Mouse (Mus musculus) liver, adult 2 months (tissue): ENCODE measurements around the gene Gls2. TPM values are rescaled to one million over a fixed set of nuclear protein-coding genes. Genes with fewer than 3 reads are reported as not detected.

ENCODE experiments used
- DNase-seq: peaks from one replicate; pipeline ENCODE4 v3.0.0-alpha.2; 2011; ENCODE audit warnings: low read depth, low spot score; ENCODE audit errors: extremely low read depth
- H3K27ac ChIP-seq: fragments of 200-500 bp; replicated peaks from 2 replicates; pipeline ENCODE4 v1.5.1; 2012; ENCODE audit warnings: low read depth, mild to moderate bottlenecking, control low read depth, inconsistent platforms, low read length; ENCODE audit not compliant: insufficient read depth
- H3K27me3 ChIP-seq: fragments of 200-500 bp; 2 replicates; pipeline ENCODE4 v1.6.1; 2012; ENCODE audit warnings: mild to moderate bottlenecking, moderate library complexity, low read length, inconsistent platforms; ENCODE audit not compliant: control insufficient read depth, insufficient read depth
- H3K36me3 ChIP-seq: fragments of 200-500 bp; 2 replicates; pipeline ENCODE4 v1.6.1; 2012; ENCODE audit warnings: low read length, inconsistent platforms; ENCODE audit not compliant: control insufficient read depth, insufficient read depth
- H3K4me1 ChIP-seq: fragments of 200-500 bp; 2 replicates; pipeline ENCODE4 v1.6.1; 2011; ENCODE audit warnings: low read length; ENCODE audit not compliant: control insufficient read depth, insufficient read depth
- H3K4me3 ChIP-seq: fragments of 200-500 bp; 2 replicates; pipeline ENCODE4 v1.5.1; 2011; ENCODE audit warnings: low read depth, mild to moderate bottlenecking, control low read depth, low read length, moderate library complexity; ENCODE audit not compliant: insufficient read depth
- H3K79me2 ChIP-seq: fragments of 200-500 bp; 2 replicates; pipeline ENCODE4 v1.6.1; 2012; ENCODE audit warnings: inconsistent platforms, mild to moderate bottlenecking, low read length, moderate library complexity; ENCODE audit not compliant: control insufficient read depth, insufficient read depth
- H3K9ac ChIP-seq: fragments of 200-500 bp; 2 replicates; pipeline ENCODE4 v1.6.1; 2012; ENCODE audit warnings: low read depth, mild to moderate bottlenecking, control low read depth, inconsistent platforms, low read length
- CTCF ChIP-seq: fragments of 200-500 bp; IDR thresholded peaks from 2 replicates; pipeline ENCODE4 v1.5.1; 2011; ENCODE audit warnings: low read depth, low read length, control low read depth
- POLR2A ChIP-seq: fragments of 200-500 bp; IDR thresholded peaks from 2 replicates; pipeline ENCODE4 v1.6.1; 2011; ENCODE audit warnings: low read length, control low read depth; ENCODE audit not compliant: insufficient read depth; ENCODE audit errors: extremely low read depth
- WGBS: fragments of 180-500 bp; shearing (Covaris S2); methylation state at CpG from one replicate; pipeline ENCODE4 v1.1.7; 2018; 5-methylcytosine and 5-hydroxymethylcytosine counted together
- polyA plus RNA-seq: library from polyadenylated mRNA; depleted of rRNA; stranded (reverse); fragments of >200 nt; gene quantifications from 2 replicates; pipeline ENCODE4 v1.2.3, GENCODE M21; 2012
- total RNA-seq: library from RNA; depleted of rRNA; stranded (reverse); fragments of >200 nt; gene quantifications from 2 replicates; pipeline ENCODE4 v1.2.3, GENCODE M21; 2014

Gene Gls2
- total and polyA plus RNA-seq, 2 experiments: 485 to 1,667 TPM

DNA sequence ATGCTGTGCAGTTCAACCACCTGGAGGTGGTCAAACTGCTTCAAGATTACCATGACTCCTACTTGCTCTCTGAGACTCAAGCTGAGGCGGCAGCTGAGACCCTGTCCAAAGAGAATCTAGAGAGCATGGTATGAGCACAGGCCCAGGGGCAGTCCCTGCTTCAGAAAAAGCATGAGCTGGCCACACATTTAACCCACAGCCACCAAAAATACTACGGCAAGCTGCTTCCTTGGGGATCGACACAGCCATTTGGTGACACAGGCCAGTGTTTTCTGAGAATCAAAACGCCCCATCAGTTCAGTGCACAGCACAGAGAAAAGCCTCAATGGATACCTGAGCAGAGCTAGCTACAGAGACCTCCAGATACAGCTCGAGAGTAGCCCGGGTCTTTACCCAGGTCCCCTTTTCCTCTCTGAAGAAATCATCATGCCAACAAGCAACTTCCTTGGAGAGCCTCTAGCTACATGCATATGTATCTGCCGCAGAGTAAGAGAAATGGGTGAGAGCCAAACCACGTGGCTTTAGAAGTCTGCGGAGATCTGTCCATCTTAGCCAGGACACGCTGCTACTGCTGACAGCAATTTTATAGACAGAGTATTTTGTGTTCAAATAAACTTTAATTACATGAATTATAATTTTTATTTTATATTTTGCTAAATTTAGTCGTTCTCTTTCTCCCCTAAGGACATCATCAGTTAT is 15.2 kb downstream of the Gls2 start:
- TF ChIP-seq CTCF (no peak), POLR2A (no peak)
- 74% methylated on average over 11 of the region's 11 CpGs for WGBS

DNA sequence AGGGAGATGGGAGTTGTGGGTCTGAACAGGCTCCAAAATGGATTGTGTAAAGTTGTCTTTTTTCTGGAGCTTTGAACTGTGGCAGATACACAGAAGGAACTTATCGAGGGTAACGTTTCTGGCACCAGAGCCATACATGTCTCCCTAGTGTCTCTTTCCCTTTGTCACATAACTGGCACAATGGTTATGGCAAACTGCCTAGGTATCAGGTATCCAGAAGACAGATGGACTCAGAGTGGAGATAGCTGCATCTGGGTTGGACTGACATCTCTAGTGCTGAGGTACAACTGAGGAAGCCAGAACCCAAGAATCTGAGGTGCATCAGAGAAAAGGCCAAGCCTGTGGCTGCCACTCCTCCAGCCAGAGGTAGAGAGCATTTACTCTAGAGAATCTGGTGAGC is 15.9 kb downstream of the Gls2 start:
- DNase-seq: peak; percentile 68
- Histone ChIP-seq H3K27me3 (no peaks in the 10 kb centered on the region), H3K4me3 (peak overlapping the region; percentile 14), H3K27ac (peak overlapping the region; percentile 89), H3K79me2 (no peaks in the 10 kb centered on the region), H3K36me3 (peaks cover 38% of the 10 kb centered on the region), H3K4me1 (peaks cover 13% of the 10 kb centered on the region), H3K9ac (peak overlapping the region; percentile 79)
- TF ChIP-seq CTCF (no peak), POLR2A (no peak)
- 26% methylated on average over 2 of the region's 2 CpGs for WGBS

More for the DNA sequence above, 15.2 kb downstream of the Gls2 start:
- H3K27ac ChIP-seq: peak overlapping the region; percentile 33
- peak; percentile 50 for DNase-seq
- H3K79me2 ChIP-seq: no peaks in the 10 kb centered on the region
- peak overlapping the region; percentile 16 for H3K9ac ChIP-seq
- H3K4me1 ChIP-seq: peaks cover 19% of the 10 kb centered on the region
- H3K36me3 ChIP-seq: peaks cover 38% of the 10 kb centered on the region
- H3K4me3 ChIP-seq: no peak overlapping the region
- H3K27me3 ChIP-seq: no peaks in the 10 kb centered on the region

DNA sequence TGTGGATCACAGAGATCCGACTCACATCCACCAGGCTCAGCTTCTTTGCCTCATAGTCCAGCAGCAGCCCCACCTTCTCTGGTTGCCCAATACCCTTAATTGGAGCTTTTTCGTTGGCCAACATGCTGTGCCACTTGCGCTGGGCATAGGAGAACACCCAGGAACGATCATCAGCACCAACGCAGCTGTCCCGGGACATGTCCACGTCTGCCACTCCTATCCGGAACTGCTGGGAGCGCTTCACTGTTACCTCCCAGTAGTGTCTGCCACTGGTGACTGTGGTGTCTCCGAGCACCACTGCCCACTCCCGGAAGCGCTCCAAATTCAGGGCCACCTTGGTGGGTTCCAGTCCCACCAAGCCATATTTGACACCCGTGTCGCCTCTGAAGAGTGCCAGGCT is 16.7 kb downstream of the Gls2 start:
- TF ChIP-seq POLR2A (peak; percentile 48; the same call in 1 of the 2 replicates), CTCF (no peak)
- Histone ChIP-seq H3K4me3 (peak overlapping the region; percentile 65), H3K27ac (peak overlapping the region; percentile 89), H3K9ac (peak overlapping the region; percentile 79), H3K4me1 (peaks cover 10% of the 10 kb centered on the region; the same call in 1 of the 2 replicates), H3K36me3 (peaks cover 32% of the 10 kb centered on the region), H3K27me3 (no peaks in the 10 kb centered on the region), H3K79me2 (no peaks in the 10 kb centered on the region)
- WGBS: 6% methylated on average over 14 of the region's 14 CpGs
- peak; percentile 88 for DNase-seq

DNA sequence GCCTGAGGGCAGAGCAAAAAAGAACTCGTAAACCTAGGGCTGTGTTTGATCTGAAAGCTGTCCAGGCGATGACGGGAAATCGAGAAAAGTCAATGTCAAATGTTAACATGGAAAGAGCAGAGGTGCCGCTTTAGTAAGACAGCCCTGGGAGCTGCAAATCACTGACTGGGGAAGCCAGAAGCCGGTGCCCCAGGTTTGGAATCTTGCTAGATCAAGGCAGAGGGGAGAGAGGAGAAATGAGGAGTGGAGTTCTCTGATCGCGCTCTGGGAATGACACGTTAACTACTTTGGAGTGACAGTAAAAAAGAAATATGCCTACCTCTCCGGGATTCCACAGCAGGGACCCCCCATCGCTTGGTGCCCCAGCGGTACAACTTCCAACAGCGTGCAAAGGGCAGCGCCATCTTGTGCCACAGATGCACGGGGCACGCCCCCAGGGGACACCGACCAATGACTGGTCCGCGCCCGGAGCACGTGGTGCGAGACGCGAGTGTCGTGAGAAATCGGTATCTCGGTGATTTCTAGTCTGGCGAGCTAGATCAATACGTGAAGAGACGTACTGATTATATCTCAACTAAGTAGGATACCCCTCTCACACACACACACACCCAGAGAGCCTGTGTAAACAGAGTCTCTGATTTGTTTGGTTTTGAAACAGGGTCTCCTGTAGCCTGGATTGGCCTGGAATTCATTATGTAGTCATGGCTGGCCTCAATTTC is 17.3 kb downstream of the Gls2 start, which contains the start of gene Spryd4:
Gene Spryd4, minus strand, starts transcription at position 418 of the 719 bp plus-strand sequence.
- Histone ChIP-seq H3K27me3 (no peaks in the 10 kb centered on the region), H3K27ac (peak within 1 kb of the TSS; percentile 89), H3K9ac (peak within 1 kb of the TSS; percentile 79), H3K36me3 (peaks cover 26% of the 10 kb centered on the region), H3K4me3 (peak within 1 kb of the TSS; percentile 65), H3K4me1 (peaks cover 10% of the 10 kb centered on the region; the same call in 1 of the 2 replicates), H3K79me2 (no peaks in the 10 kb centered on the region)
- DNase-seq: peak; percentile 88
- TF ChIP-seq CTCF (no peak), POLR2A (peak; percentile 94)
- under 1% methylated on average over 30 of the region's 30 CpGs for WGBS

DNA sequence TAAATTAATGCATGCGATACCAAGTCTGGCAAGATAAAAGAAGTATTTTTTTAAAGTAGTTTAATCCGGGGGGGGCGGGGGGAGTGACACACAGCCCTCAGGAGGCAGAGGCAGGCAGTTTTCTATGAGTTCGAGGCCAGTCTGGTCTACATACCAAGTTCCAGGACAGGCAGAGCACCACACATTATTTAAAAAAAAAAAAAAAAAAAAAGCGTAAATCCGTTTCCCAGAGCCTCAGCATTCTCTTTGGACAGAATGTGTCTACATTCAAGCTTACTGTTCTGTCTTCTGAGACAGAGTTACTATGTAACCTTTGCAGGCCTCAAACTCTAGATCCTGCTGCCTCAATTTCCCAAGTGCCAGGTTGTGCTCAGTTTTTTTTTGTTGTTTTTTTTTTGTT is 17.9 kb downstream of the Gls2 start:
- peak; percentile 23 for DNase-seq
- no peaks in the 10 kb centered on the region for H3K27me3 ChIP-seq
- WGBS: 29% methylated on average over 6 of the region's 6 CpGs
- no peaks in the 10 kb centered on the region for H3K79me2 ChIP-seq
- H3K36me3 ChIP-seq: peaks cover 22% of the 10 kb centered on the region
- H3K9ac ChIP-seq: no peak overlapping the region
- TF ChIP-seq CTCF: no peak
- TF ChIP-seq POLR2A: no peak
- peak overlapping the region; percentile 65; the same call in 1 of the 2 replicates for H3K4me3 ChIP-seq
- peaks cover 10% of the 10 kb centered on the region; the same call in 1 of the 2 replicates for H3K4me1 ChIP-seq
- peak overlapping the region; percentile 47 for H3K27ac ChIP-seq
